24 mouse cellular contexts compared by ENCODE assay signal in genomic region chr14:23879331-23879730, GRCm38 (mm10).
DNase-seq lines count a peak whose midpoint lies in the region; ATAC-seq lines count a peak whose summit lies in the region.
"Had no signal": no experiment of that assay in that cellular context is flagged by ENCODE, and none has a peak within 500 bp of the region (broad histone marks: within the 10 kb centered on the region; RNA-seq: fewer than 3 reads in every experiment).

No protein-coding gene starts in this region.

- WGBS in kidney, embryonic 15.5 days, result 77% methylated on average over 3 of the region's 3 CpGs
- WGBS in neural tube, embryonic 15.5 days, result 88% methylated on average over 3 of the region's 3 CpGs
- 84% methylated on average over 3 of the region's 3 CpGs for WGBS in forebrain, embryonic 13.5 days

- H3K36me3 ChIP-seq in kidney, embryonic 15.5 days, result no peaks in the 10 kb centered on the region
- no peaks in the 10 kb centered on the region for H3K36me3 ChIP-seq in neural tube, embryonic 15.5 days
- H3K36me3 ChIP-seq in forebrain, embryonic 13.5 days (ENCODE audit: poor library complexity, severe bottlenecking), result no peaks in the 10 kb centered on the region
- H3K36me3 ChIP-seq: embryonic facial prominence, embryonic 12.5 days; embryonic facial prominence, embryonic 15.5 days; forebrain, embryonic 15.5 days; hindbrain, embryonic 13.5 days had no signal

- ATAC-seq in kidney, embryonic 15.5 days (replicated peaks; ENCODE audit: low FRiP score), result no peak
- ATAC-seq in neural tube, embryonic 15.5 days (ENCODE audit: low FRiP score), result no peak
- no peak for ATAC-seq in forebrain, embryonic 13.5 days
- ATAC-seq: activated CD4-positive, CD25-positive, alpha-beta regulatory T cell, adult 4 months; CD4-positive, CD25-positive, alpha-beta regulatory T cell, adult 4 months; forebrain, embryonic 15.5 days; hindbrain, embryonic 16.5 days had no signal

- no peak overlapping the region for H3K4me3 ChIP-seq in kidney, embryonic 15.5 days (replicated peaks)
- no peak overlapping the region for H3K4me3 ChIP-seq in neural tube, embryonic 15.5 days (replicated peaks)
- H3K4me3 ChIP-seq in forebrain, embryonic 13.5 days, result no peak overlapping the region
- H3K4me3 ChIP-seq: embryonic facial prominence, embryonic 12.5 days; embryonic facial prominence, embryonic 15.5 days; forebrain, embryonic 15.5 days; hindbrain, embryonic 13.5 days had no signal

- peak; percentile 52 for DNase-seq in kidney, adult 18-20 months
- peak; percentile 9 for DNase-seq in ZHBTc4 (ENCODE audit: low read depth, low spot score)
- peak; percentile 53 to 64 for DNase-seq in kidney, adult 8-10 months
- DNase-seq in kidney, postnatal 14 days, result peak; percentile 50
- no peak for DNase-seq in cerebellum, postnatal 10 days
- DNase-seq: adrenal gland, postnatal 10 days; adrenal gland, postnatal 36 days; cerebellum, adult 18-20 months; cerebellum, adult 9-10 months; cerebellum, postnatal 25 days; gastrocnemius, postnatal 10 days; gastrocnemius, postnatal 36 days; heart, adult 11 months had no signal

- no peaks in the 10 kb centered on the region for H3K9me3 ChIP-seq in kidney, embryonic 15.5 days (replicated peaks)
- H3K9me3 ChIP-seq in neural tube, embryonic 15.5 days (replicated peaks), result no peaks in the 10 kb centered on the region
- H3K9me3 ChIP-seq in forebrain, embryonic 13.5 days (replicated peaks), result no peaks in the 10 kb centered on the region
- H3K9me3 ChIP-seq: embryonic facial prominence, embryonic 12.5 days; embryonic facial prominence, embryonic 15.5 days; forebrain, embryonic 15.5 days; hindbrain, embryonic 13.5 days had no signal

- no peak overlapping the region for H3K4me2 ChIP-seq in kidney, embryonic 15.5 days
- H3K4me2 ChIP-seq in neural tube, embryonic 15.5 days, result no peak overlapping the region
- no peak overlapping the region for H3K4me2 ChIP-seq in forebrain, embryonic 13.5 days
- H3K4me2 ChIP-seq: embryonic facial prominence, embryonic 12.5 days; embryonic facial prominence, embryonic 15.5 days; forebrain, embryonic 15.5 days; heart, embryonic 11.5 days; hindbrain, embryonic 13.5 days had no signal

- H3K27me3 ChIP-seq in kidney, embryonic 15.5 days, result no peaks in the 10 kb centered on the region; the same call in 1 of the 2 replicates
- no peaks in the 10 kb centered on the region for H3K27me3 ChIP-seq in neural tube, embryonic 15.5 days (replicated peaks)
- no peaks in the 10 kb centered on the region for H3K27me3 ChIP-seq in forebrain, embryonic 13.5 days
- H3K27me3 ChIP-seq: embryonic facial prominence, embryonic 12.5 days; embryonic facial prominence, embryonic 15.5 days; forebrain, embryonic 15.5 days; hindbrain, embryonic 13.5 days had no signal

- H3K9ac ChIP-seq in kidney, embryonic 15.5 days, result no peak overlapping the region
- no peak overlapping the region for H3K9ac ChIP-seq in neural tube, embryonic 15.5 days (replicated peaks)
- H3K9ac ChIP-seq in forebrain, embryonic 13.5 days, result no peak overlapping the region
- H3K9ac ChIP-seq: embryonic facial prominence, embryonic 12.5 days; embryonic facial prominence, embryonic 15.5 days; forebrain, embryonic 15.5 days; hindbrain, embryonic 13.5 days had no signal

- no peak overlapping the region for H3K27ac ChIP-seq in kidney, embryonic 15.5 days
- no peak overlapping the region for H3K27ac ChIP-seq in neural tube, embryonic 15.5 days (replicated peaks)
- no peak overlapping the region for H3K27ac ChIP-seq in forebrain, embryonic 13.5 days
- H3K27ac ChIP-seq: embryonic facial prominence, embryonic 12.5 days; embryonic facial prominence, embryonic 15.5 days; forebrain, embryonic 15.5 days; hindbrain, embryonic 13.5 days had no signal

- H3K4me1 ChIP-seq in kidney, embryonic 15.5 days, result no peaks in the 10 kb centered on the region
- H3K4me1 ChIP-seq in neural tube, embryonic 15.5 days, result peaks cover 25% of the 10 kb centered on the region
- 0 out of 2 replicates have a peak, but pooled peaks cover 3% of the 10 kb centered on the region for H3K4me1 ChIP-seq in forebrain, embryonic 13.5 days
- H3K4me1 ChIP-seq: embryonic facial prominence, embryonic 15.5 days; hindbrain, embryonic 13.5 days had no signal

Comparison
In these comparisons a context has a peak if more than half of its experiments do, and no peak if none do; other contexts are left out.
1. DNase-seq: peak in kidney, adult 18-20 months (single experiment), ZHBTc4 (single experiment), kidney, adult 8-10 months (2 of 2) and kidney, postnatal 14 days (single experiment); none in cerebellum, postnatal 10 days (0 of 2).